Mouse (Mus musculus) c-Kit-negative CD71-positive TER-119-positive erythroid progenitor cells, embryonic 14.5 days (primary cell): ENCODE measurements around the gene Tspan9.

ENCODE experiments used
- DNase-seq: peaks from one replicate; pipeline ENCODE4 v3.0.0-alpha.2; 2013; ENCODE audit warnings: low read depth, low spot score

Tspan9 gene

GRCm38 (mm10) chr6:128036597-128036996 is 106.8 kb downstream of the Tspan9 start:
- DNase-seq = no peak

DNA sequence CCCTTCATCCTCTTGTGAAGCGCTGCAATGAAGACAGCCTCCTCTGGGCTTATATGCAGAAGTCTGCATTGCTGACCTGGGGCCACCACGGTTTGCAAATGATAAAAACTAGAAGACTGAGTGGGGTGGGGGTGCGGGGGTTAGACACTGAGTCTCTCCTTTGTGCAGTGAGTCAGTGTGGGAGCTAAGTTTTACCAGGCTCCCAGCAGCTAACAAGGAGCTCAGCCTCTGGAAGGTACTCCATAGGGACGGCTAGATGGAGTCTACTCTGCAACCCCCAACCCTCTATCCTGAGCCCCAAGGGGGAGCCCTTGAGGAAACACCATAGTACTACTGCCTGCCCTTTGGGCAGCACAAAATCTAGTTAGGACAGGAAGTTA is 107.5 kb downstream of the Tspan9 start:
- DNase-seq = no peak

DNA sequence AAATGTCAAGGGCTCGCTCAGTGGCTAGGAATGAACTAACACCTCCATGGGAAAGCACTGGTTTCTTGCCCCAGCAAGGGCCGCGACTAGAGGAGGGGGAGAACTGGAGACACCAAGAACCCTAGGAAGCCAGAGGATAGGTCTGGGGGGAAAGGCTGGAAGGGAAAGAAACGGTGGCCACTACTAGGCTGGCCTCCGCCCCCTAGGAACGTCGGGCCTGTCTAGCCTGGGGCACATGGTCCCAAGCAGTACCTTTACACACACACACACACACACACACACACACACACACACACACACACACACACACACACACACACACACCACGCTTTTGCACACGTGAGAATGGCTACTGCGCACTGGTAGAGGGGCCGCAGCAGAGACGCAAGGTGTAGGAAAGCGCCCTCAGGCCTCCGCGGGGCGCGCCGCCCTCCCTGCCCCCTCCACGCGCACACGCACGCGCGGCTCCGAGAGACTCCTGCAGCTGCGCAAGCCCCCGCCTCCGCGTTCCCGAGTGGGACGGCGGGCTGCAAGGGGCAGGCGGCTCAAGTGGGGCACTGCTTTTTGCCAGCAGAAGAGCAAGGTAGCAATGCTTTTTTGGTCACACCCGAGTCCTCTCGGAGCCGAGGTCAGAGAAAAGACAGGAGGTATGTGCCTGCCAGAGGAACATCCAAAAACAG is 108.0 kb downstream of the Tspan9 start:
- no peak for DNase-seq

- DNase-seq = no peak
Measured at GRCm38 (mm10) chr6:128034317-128035249, 108.8 kb downstream of the Tspan9 start.

GRCm38 (mm10) chr6:128033868-128034250 is 109.5 kb downstream of the Tspan9 start:
- DNase-seq = no peak

GRCm38 (mm10) chr6:128033172-128033867 is 110.1 kb downstream of the Tspan9 start:
- no peak for DNase-seq

DNA sequence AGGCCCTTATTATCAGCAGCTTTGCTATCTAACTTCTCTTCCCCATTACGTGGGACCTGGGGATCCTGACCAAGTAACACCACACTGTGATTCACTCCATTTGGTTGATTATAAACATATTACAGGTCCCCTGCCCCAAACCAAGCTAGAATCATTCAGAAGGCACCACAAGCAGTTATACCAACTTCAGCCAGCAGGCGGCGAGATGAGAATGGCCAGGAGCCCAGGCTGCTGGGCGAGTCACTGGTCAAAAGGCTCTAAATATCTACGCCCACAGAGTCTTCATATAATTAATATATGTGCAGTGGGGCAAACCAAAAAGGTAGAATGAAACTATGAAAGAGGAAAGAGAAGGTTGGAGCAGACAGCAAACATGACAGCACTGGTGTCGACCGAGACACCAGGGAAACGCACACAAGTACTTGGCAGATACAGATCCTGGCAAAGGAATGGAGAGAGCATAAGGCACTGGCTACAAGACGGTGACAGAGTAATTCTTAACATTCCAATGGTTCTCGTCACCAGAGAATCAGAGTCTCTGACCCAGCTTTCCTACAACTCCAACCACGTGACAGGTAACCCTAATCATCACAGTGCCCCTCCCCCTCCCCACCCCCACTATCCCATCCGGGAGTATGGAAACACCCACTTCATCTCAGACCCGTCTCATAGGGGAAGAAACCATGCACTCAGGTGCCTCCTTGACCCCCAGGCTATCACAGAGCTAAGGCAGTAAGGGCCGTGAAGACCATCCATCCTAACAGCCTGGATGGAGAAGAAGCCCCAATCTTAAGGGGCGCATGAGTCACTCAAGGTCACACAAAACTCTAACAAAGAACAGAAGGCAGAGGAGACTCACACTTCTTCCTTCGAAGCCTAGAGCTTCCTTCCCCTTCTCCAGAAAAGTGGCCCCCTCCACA is 110.9 kb downstream of the Tspan9 start:
- peak; percentile 12 for DNase-seq

- no peak for DNase-seq
Measured at GRCm38 (mm10) chr6:128031584-128031983, 111.8 kb downstream of the Tspan9 start.

DNA sequence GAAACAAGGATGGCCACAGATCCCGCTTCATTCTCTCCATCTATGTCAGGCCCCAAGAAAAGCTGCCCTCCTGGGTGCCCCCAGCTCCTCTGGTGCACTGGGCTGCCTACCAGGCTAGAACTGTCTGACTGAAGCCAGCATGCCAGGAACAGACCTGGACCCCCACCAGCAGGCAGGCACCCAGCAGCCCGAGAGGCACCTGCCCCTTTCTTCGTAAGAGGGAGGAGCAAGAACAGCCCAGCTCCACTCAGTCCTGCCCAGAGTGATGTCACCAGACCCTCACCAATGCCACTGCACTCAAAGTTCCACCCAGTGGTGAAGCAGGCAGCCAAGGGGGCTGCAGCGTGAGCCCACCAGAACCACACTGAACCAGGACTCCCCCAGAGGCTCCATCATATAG is 112.3 kb downstream of the Tspan9 start:
- no peak for DNase-seq

DNA sequence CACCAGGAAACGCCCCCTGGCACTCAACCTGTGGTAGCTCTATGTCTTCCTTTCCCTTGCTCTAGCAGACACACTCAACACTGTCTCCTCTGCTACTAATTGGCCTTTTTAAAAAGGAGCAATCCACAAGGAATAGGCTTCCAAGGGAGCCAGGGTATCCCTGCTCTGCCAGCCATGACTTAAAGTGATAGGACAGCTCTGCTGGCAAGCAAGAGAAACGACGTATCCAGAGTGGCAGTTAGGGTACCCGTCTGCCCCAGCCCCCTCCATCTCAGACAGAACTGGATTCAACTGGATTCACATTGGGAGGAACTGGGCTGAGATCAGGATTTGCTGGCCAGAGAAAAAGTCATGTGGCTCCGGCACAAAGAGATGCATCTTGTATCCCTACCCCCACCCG is 112.9 kb downstream of the Tspan9 start:
- no peak for DNase-seq

- no peak for DNase-seq
Measured at GRCm38 (mm10) chr6:128029517-128030348, 113.7 kb downstream of the Tspan9 start.

- no peak for DNase-seq
Measured at GRCm38 (mm10) chr6:128028116-128028940, 115.1 kb downstream of the Tspan9 start.

DNA sequence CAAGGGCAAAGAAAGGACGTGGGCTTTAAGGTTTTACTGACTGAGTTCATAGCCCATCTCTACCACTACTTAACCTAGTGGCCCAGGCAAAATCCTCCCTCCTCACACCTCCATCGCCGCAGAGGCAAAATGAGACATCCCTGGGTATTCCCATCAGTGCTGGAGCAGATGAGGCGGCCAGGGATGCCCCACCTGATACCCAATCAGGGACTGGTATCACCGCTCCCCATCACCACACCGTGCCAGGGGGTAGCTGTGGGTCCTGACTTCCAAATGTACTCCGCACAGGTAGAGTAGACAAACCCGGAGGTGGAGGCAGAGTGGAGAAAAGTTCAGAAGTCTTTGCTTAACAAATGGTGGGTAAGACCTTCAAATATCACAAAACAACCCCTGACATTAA is 117.4 kb downstream of the Tspan9 start:
- DNase-seq = no peak

- no peak for DNase-seq
Measured at GRCm38 (mm10) chr6:128025581-128025980, 117.8 kb downstream of the Tspan9 start.

DNA sequence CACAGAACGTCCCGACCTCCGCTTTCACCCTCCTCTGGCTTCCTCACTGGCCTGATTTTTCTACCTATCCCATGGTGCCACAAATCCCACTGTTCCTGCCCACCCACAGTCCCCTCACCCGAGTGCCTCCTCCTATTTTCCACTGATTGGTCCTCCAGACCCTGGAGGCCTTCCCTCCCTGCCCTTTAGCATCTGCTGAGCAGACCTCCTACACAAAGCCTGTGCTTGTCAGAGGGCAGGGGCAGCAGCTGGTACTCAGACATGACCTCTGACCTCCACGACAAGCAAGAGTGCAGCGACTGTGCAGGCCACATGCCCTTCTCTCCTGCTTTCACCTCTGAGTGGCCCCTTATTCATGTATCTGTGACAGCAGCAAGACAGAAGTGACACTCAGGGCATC is 121.2 kb downstream of the Tspan9 start:
- DNase-seq = no peak

DNA sequence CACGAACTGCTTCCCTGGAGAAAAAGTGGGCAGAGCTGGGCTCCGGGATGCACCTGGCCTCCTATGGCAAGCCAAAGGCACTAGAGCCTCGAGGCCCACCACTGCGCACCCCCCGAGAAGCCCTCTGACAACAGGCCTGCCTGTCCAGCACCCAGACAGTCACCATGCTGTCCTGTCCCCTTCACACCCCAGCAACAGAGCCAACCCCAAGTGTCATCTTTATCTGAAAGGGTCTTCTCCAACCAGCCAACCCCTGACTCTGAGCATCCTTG is 121.5 kb downstream of the Tspan9 start:
- no peak for DNase-seq

DNA sequence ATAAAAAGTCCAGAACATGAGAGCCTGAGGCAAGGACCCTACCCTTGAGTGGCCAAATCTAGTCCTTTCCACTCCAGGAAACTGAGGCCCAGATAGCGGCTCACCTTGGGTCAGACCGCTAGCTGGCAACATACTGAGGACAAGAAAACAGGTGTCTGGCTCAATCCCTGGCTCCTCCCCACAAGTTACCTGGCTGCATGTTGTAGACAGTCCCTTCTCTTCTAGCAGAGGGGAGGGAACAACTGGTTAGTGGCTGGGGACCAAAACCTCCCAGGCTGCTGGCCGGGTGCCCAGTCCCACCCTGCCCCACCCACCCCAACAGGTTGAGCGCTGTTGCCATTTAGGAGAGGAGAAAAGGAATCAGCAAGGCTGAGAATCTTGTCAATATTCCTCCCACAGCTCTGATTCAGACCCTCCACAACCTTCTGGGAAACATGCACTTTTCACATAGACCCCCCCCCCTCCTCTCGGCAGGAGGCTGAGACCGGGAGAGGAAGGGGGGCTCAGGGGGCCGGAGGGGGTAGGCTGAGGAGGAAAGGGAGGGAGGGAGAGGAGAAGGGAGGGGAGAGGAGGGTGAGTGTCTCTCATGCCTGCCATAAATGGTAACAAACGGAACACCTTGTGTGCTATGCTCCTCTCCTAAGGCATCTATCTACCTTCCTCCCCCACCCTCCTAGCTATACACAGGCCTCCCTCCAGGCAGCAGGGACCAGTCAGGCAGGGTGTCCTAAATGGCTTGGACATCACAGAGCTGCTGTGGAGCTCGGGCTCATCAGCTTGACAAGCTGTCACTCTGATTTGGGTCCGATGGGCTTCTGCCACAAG is 122.1 kb downstream of the Tspan9 start:
- DNase-seq = no peak

DNA sequence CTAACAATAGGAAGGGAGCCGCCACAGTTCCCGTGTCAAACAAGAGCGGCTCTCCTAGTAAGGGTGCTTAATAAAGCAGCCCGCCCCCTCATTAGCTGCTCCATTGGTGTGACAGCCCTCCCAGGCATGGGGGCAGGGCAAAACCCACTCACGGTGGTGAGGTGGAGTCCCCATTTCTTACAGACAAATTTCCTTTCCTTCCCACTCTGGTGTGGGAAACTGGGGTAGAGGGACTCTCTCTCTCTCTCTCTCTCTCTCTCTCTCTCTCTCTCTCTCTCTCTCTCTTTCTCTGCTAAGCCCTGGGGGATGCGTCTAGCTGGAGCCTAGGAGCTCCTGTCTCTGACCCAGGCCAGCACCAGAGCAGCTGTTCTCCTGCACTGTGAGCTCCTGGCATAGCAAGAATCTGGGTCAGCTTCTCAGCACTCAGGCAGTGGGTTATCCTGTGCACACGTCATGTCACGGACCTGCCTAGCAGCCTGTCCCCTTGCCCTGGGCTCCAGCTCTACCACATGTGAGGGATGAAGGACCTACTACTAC is 122.8 kb downstream of the Tspan9 start:
- no peak for DNase-seq

DNA sequence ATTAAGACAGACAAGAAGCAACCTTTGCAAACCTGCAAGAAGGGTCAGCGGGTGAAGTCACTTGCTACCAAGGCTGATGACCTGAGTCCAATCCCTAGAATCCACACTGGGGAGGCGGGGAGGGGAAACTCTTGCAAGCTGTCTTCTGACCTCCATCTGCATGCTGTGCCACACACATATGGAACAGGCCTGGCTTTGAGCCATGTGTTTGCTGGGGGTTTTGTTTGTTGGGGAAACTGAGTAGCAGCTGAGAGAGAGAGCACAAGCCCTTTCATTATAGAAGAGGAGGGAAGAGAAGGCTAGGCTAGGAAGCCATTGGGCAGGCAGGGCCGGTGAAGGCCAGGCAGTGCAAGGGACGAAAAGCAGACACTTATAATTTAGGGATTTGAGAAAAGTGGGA is 123.3 kb downstream of the Tspan9 start:
- DNase-seq = no peak
